Mouse (Mus musculus) liver, postnatal 0 days (tissue): Measurements from ENCODE around the gene Efna1. TPM values are rescaled to one million over a fixed set of nuclear protein-coding genes. Genes with fewer than 3 reads are reported as not detected.

ENCODE experiments used
- ATAC-seq: fragments of 200-750 bp; cut with Nextera tagmentation; 2 replicates; pipeline ENCODE4 v1.8.0; 2017; ENCODE audit warnings: mild to moderate bottlenecking, moderate library complexity
- DNase-seq: peaks from one replicate; pipeline ENCODE4 v3.0.0-alpha.2; 2016
- H3K27ac ChIP-seq: fragments of 300-500 bp; sonication (generic); 2 replicates; pipeline ENCODE4 v1.5.1; 2014; ENCODE audit warnings: antibody characterized with exemption, moderate library complexity, mild to moderate bottlenecking, low read depth
- H3K27me3 ChIP-seq: fragments of 300-500 bp; sonication (generic); 2 replicates; pipeline ENCODE4 v1.6.1; 2014; ENCODE audit warnings: low read length, control low read depth, mixed read lengths; ENCODE audit not compliant: insufficient read depth
- H3K36me3 ChIP-seq: fragments of 300-500 bp; sonication (generic); replicated peaks from 2 replicates; pipeline ENCODE4 v1.6.1; 2014; ENCODE audit warnings: mild to moderate bottlenecking, control low read depth, low read length, moderate library complexity, mixed read lengths; ENCODE audit not compliant: insufficient read depth
- H3K4me1 ChIP-seq: fragments of 300-500 bp; sonication (generic); 2 replicates; pipeline ENCODE4 v1.6.1; 2014; ENCODE audit warnings: antibody characterized with exemption, mild to moderate bottlenecking, control low read depth; ENCODE audit not compliant: insufficient read depth
- H3K4me2 ChIP-seq: fragments of 300-500 bp; sonication (generic); 2 replicates; pipeline ENCODE4 v1.6.1; 2014; ENCODE audit warnings: low read depth, mild to moderate bottlenecking, low read length, moderate library complexity, mixed read lengths
- H3K4me3 ChIP-seq: fragments of 300-500 bp; sonication (generic); 2 replicates; pipeline ENCODE4 v1.5.1; 2014; ENCODE audit warnings: low read depth, low read length
- H3K9ac ChIP-seq: fragments of 300-500 bp; sonication (generic); replicated peaks from 2 replicates; pipeline ENCODE4 v1.6.1; 2014; ENCODE audit warnings: mild to moderate bottlenecking, moderate library complexity
- H3K9me3 ChIP-seq: fragments of 300-500 bp; sonication (generic); 2 replicates; pipeline ENCODE4 v1.6.1; 2016; ENCODE audit warnings: mild to moderate bottlenecking, control low read depth, low read length, mixed read lengths
- CTCF ChIP-seq: sonication (generic); IDR thresholded peaks from 2 replicates; pipeline ENCODE4 v1.5.1; 2016; ENCODE audit warnings: antibody characterized with exemption, low read depth
- EP300 ChIP-seq: IDR thresholded peaks from 2 replicates; pipeline ENCODE4 v1.6.1; 2016; ENCODE audit warnings: antibody characterized with exemption, low read depth, mild to moderate bottlenecking
- WGBS: fragments of 180-500 bp; shearing (Covaris S2); extraction: QIAGEN DNeasy Blood & Tissue Kit; methylation state at CpG from one replicate; pipeline ENCODE4 v1.1.7; 2014; ENCODE audit not compliant: insufficient replicate concordance; 5-methylcytosine and 5-hydroxymethylcytosine counted together
- polyA plus RNA-seq: library from polyadenylated mRNA; unstranded; fragments of >200 nt; fragmentation: Nextera tagmentation; extraction: Ambion mirVana; gene quantifications from 2 replicates; pipeline ENCODE4 v1.2.1, GENCODE M21; 2015

The Efna1 gene
- polyA plus RNA-seq, 1 experiment from 2014 or later: 27.8 TPM

GRCm38 (mm10) chr3:89314340-89314739 is 33.4 kb upstream of the Efna1 start:
- Histone ChIP-seq H3K27ac (no peak overlapping the region), H3K4me1 (peaks cover 17% of the 10 kb centered on the region), H3K27me3 (peaks cover 34% of the 10 kb centered on the region), H3K9me3 (no peaks in the 10 kb centered on the region), H3K4me3 (no peak overlapping the region), H3K36me3 (no peaks in the 10 kb centered on the region), H3K4me2 (no peak overlapping the region), H3K9ac (no peak overlapping the region)
- ATAC-seq (no peak), DNase-seq (no peak)
- 68% methylated on average over 5 of the region's 5 CpGs for WGBS
- TF ChIP-seq CTCF (no peak), EP300 (no peak)

- Histone ChIP-seq H3K27me3 (no peaks in the 10 kb centered on the region), H3K9ac (no peak overlapping the region), H3K4me2 (no peak overlapping the region), H3K36me3 (no peaks in the 10 kb centered on the region), H3K9me3 (no peaks in the 10 kb centered on the region), H3K4me1 (peaks cover 5% of the 10 kb centered on the region), H3K27ac (no peak overlapping the region), H3K4me3 (no peak overlapping the region)
- ATAC-seq: peak; percentile 56
- no peak for TF ChIP-seq EP300
- TF ChIP-seq CTCF: peak; percentile 88
- WGBS: 6% methylated on average over 9 of the region's 9 CpGs
- peak; percentile 73 for DNase-seq
Measured at GRCm38 (mm10) chr3:89308089-89308488, 27.1 kb upstream of the Efna1 start.

- DNase-seq (no peak), ATAC-seq (peak; percentile 83)
- Histone ChIP-seq H3K36me3 (no peaks in the 10 kb centered on the region), H3K4me3 (no peak overlapping the region), H3K4me1 (peaks cover 5% of the 10 kb centered on the region), H3K9me3 (no peaks in the 10 kb centered on the region), H3K9ac (peak overlapping the region; percentile 34), H3K27me3 (no peaks in the 10 kb centered on the region), H3K27ac (peak overlapping the region; percentile 55), H3K4me2 (no peak overlapping the region)
- whole genome bisulfite sequencing: 65% methylated on average over 8 of the region's 8 CpGs
- TF ChIP-seq EP300: no peak
- TF ChIP-seq CTCF: no peak
Measured at GRCm38 (mm10) chr3:89305551-89306325, 24.8 kb upstream of the Efna1 start.

GRCm38 (mm10) chr3:89305105-89305504 is 24.2 kb upstream of the Efna1 start:
- Histone ChIP-seq H3K36me3 (no peaks in the 10 kb centered on the region), H3K4me1 (peaks cover 5% of the 10 kb centered on the region), H3K27me3 (0 out of 2 replicates have a peak, but pooled peaks cover 2% of the 10 kb centered on the region), H3K9ac (peak overlapping the region; percentile 34), H3K9me3 (no peaks in the 10 kb centered on the region), H3K4me2 (no peak overlapping the region), H3K27ac (peak overlapping the region; percentile 55), H3K4me3 (no peak overlapping the region)
- no peak for DNase-seq
- TF ChIP-seq EP300 (no peak), CTCF (no peak)
- no peak for ATAC-seq
- 60% methylated on average over 4 of the region's 4 CpGs for WGBS

- 72% methylated on average over 6 of the region's 6 CpGs for WGBS
- H3K4me2 ChIP-seq: no peak overlapping the region
- H3K4me1 ChIP-seq: peaks cover 5% of the 10 kb centered on the region
- no peaks in the 10 kb centered on the region for H3K9me3 ChIP-seq
- H3K36me3 ChIP-seq: no peaks in the 10 kb centered on the region
- no peak overlapping the region for H3K9ac ChIP-seq
- 0 out of 2 replicates have a peak, but pooled peaks cover 3% of the 10 kb centered on the region for H3K27me3 ChIP-seq
- no peak for TF ChIP-seq CTCF
- no peak for TF ChIP-seq EP300
- H3K4me3 ChIP-seq: no peak overlapping the region
- ATAC-seq (no peak), DNase-seq (no peak)
- H3K27ac ChIP-seq: no peak overlapping the region
Measured at GRCm38 (mm10) chr3:89304440-89304839, 23.5 kb upstream of the Efna1 start.

- Histone ChIP-seq H3K4me2 (no peak overlapping the region), H3K4me1 (peaks cover 5% of the 10 kb centered on the region), H3K4me3 (no peak overlapping the region), H3K9ac (no peak overlapping the region), H3K36me3 (no peaks in the 10 kb centered on the region), H3K27me3 (0 out of 2 replicates have a peak, but pooled peaks cover 3% of the 10 kb centered on the region), H3K27ac (peak overlapping the region; percentile 86), H3K9me3 (no peaks in the 10 kb centered on the region)
- 62% methylated on average over 2 of the region's 2 CpGs for WGBS
- DNase-seq (no peak), ATAC-seq (peak; percentile 35)
- TF ChIP-seq CTCF: peak; percentile 43
- TF ChIP-seq EP300: no peak
Measured at GRCm38 (mm10) chr3:89300514-89300913, 19.6 kb upstream of the Efna1 start.

- ATAC-seq (peak; percentile 87), DNase-seq (no peak)
- WGBS: 44% methylated on average over 1 of the region's 1 CpGs
- H3K36me3 ChIP-seq: no peaks in the 10 kb centered on the region
- peak overlapping the region; percentile 24 for H3K4me3 ChIP-seq
- peak; percentile 24; the same call in 1 of the 2 replicates for TF ChIP-seq EP300
- TF ChIP-seq CTCF: no peak
- peak overlapping the region; percentile 51; the same call in 1 of the 2 replicates for H3K9ac ChIP-seq
- H3K27ac ChIP-seq: peak overlapping the region; percentile 86
- 0 out of 2 replicates have a peak, but pooled peaks cover 3% of the 10 kb centered on the region for H3K27me3 ChIP-seq
- H3K9me3 ChIP-seq: no peaks in the 10 kb centered on the region
- H3K4me1 ChIP-seq: peaks cover 5% of the 10 kb centered on the region
- H3K4me2 ChIP-seq: peak overlapping the region; percentile 67
Measured at GRCm38 (mm10) chr3:89300071-89300470, 19.1 kb upstream of the Efna1 start.
